Mouse (Mus musculus): ENCODE measurements around the gene Pla2g5. TPM values are rescaled to one million over a fixed set of nuclear protein-coding genes. Genes with fewer than 3 reads are reported as not detected.

Gene Pla2g5
- polyA plus RNA-seq, 1 experiment from 2014 or later, result 0.32 TPM

- Histone ChIP-seq H3K4me3 (ENCODE audit: low read depth, low read length) (no peak overlapping the region), H3K9ac (replicated peaks; ENCODE audit: low read depth, low read length) (no peak overlapping the region), H3K36me3 (ENCODE audit: control insufficient read depth, insufficient read depth, low read length) (no peaks in the 10 kb centered on the region), H3K4me1 (ENCODE audit: control insufficient read depth, insufficient read depth, low read length) (no peaks in the 10 kb centered on the region), H3K27ac (ENCODE audit: low read length) (no peak overlapping the region), H3K4me2 (replicated peaks; ENCODE audit: low read depth, low read length) (no peak overlapping the region), H3K27me3 (ENCODE audit: control insufficient read depth, insufficient read depth, low read length) (no peaks in the 10 kb centered on the region), H3K9me3 (ENCODE audit: control insufficient read depth, low read depth, low read length) (no peaks in the 10 kb centered on the region)
- 59% methylated on average over 6 of the region's 6 CpGs for WGBS
- ATAC-seq (ENCODE audit: insufficient number of reproducible peaks, insufficient read depth, low FRiP score, low read depth), result no peak
Observed at GRCm38 (mm10) chr4:138852961-138853360, 10.3 kb downstream of the Pla2g5 start.

GRCm38 (mm10) chr4:138851463-138851862 is 11.8 kb downstream of the Pla2g5 start:
- H3K4me2 ChIP-seq (replicated peaks; ENCODE audit: low read depth, low read length), result no peak overlapping the region
- WGBS, result 3% methylated on average over 4 of the region's 4 CpGs
- no peaks in the 10 kb centered on the region for H3K9me3 ChIP-seq (ENCODE audit: control insufficient read depth, low read depth, low read length)
- no peaks in the 10 kb centered on the region for H3K36me3 ChIP-seq (ENCODE audit: control insufficient read depth, insufficient read depth, low read length)
- no peak overlapping the region for H3K4me3 ChIP-seq (ENCODE audit: low read depth, low read length)
- no peaks in the 10 kb centered on the region for H3K27me3 ChIP-seq (ENCODE audit: control insufficient read depth, insufficient read depth, low read length)
- H3K9ac ChIP-seq (replicated peaks; ENCODE audit: low read depth, low read length), result no peak overlapping the region
- no peaks in the 10 kb centered on the region for H3K4me1 ChIP-seq (ENCODE audit: control insufficient read depth, insufficient read depth, low read length)
- H3K27ac ChIP-seq (ENCODE audit: low read length), result no peak overlapping the region
- ATAC-seq (ENCODE audit: insufficient number of reproducible peaks, insufficient read depth, low FRiP score, low read depth), result no peak

DNA sequence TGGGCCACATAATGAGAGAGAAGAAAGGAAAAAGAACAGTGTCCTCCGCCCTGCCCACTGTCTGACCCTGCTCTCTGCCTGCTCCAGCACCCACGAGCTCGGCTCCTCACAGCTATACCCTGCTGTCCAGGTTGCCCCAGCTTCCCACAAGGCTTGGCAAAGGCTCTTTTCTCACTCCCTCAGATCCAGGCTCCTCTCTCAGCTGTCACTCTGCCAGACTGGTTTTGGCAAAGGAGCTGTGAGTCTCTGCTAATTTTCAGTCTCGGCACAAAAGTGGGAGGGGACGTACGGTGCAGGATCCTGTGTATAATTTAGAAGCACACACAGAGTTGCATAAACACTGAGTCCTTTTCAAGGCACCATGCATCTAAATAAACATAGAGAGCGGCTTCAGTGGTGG is 21.9 kb downstream of the Pla2g5 start:
- H3K27me3 ChIP-seq (ENCODE audit: control insufficient read depth, insufficient read depth, low read length), result no peaks in the 10 kb centered on the region
- H3K4me1 ChIP-seq (ENCODE audit: control insufficient read depth, insufficient read depth, low read length), result no peaks in the 10 kb centered on the region
- no peak for ATAC-seq (ENCODE audit: insufficient number of reproducible peaks, insufficient read depth, low FRiP score, low read depth)
- peaks cover 4% of the 10 kb centered on the region; the same call in 1 of the 2 replicates for H3K9me3 ChIP-seq (ENCODE audit: control insufficient read depth, low read depth, low read length)
- no peaks in the 10 kb centered on the region for H3K36me3 ChIP-seq (ENCODE audit: control insufficient read depth, insufficient read depth, low read length)
- H3K4me3 ChIP-seq (ENCODE audit: low read depth, low read length), result no peak overlapping the region
- 74% methylated on average over 7 of the region's 7 CpGs for WGBS
- no peak overlapping the region for H3K4me2 ChIP-seq (replicated peaks; ENCODE audit: low read depth, low read length)
- H3K27ac ChIP-seq (ENCODE audit: low read length), result no peak overlapping the region
- H3K9ac ChIP-seq (replicated peaks; ENCODE audit: low read depth, low read length), result no peak overlapping the region

- WGBS, result 77% methylated on average over 8 of the region's 8 CpGs
- H3K4me2 ChIP-seq (replicated peaks; ENCODE audit: low read depth, low read length), result no peak overlapping the region
- no peaks in the 10 kb centered on the region for H3K36me3 ChIP-seq (ENCODE audit: control insufficient read depth, insufficient read depth, low read length)
- peaks cover 4% of the 10 kb centered on the region; the same call in 1 of the 2 replicates for H3K9me3 ChIP-seq (ENCODE audit: control insufficient read depth, low read depth, low read length)
- H3K4me1 ChIP-seq (ENCODE audit: control insufficient read depth, insufficient read depth, low read length), result no peaks in the 10 kb centered on the region
- no peak for ATAC-seq (ENCODE audit: insufficient number of reproducible peaks, insufficient read depth, low FRiP score, low read depth)
- H3K27ac ChIP-seq (ENCODE audit: low read length), result no peak overlapping the region
- H3K9ac ChIP-seq (replicated peaks; ENCODE audit: low read depth, low read length), result no peak overlapping the region
- H3K4me3 ChIP-seq (ENCODE audit: low read depth, low read length), result no peak overlapping the region
- H3K27me3 ChIP-seq (ENCODE audit: control insufficient read depth, insufficient read depth, low read length), result no peaks in the 10 kb centered on the region
Observed at GRCm38 (mm10) chr4:138840726-138841125, 22.6 kb downstream of the Pla2g5 start.

GRCm38 (mm10) chr4:138839806-138840205 is 23.5 kb downstream of the Pla2g5 start:
- no peak overlapping the region for H3K27ac ChIP-seq (ENCODE audit: low read length)
- H3K27me3 ChIP-seq (ENCODE audit: control insufficient read depth, insufficient read depth, low read length), result no peaks in the 10 kb centered on the region
- WGBS, result 82% methylated on average over 6 of the region's 6 CpGs
- no peak overlapping the region for H3K4me3 ChIP-seq (ENCODE audit: low read depth, low read length)
- H3K9ac ChIP-seq (replicated peaks; ENCODE audit: low read depth, low read length), result no peak overlapping the region
- no peak for ATAC-seq (ENCODE audit: insufficient number of reproducible peaks, insufficient read depth, low FRiP score, low read depth)
- peaks cover 4% of the 10 kb centered on the region; the same call in 1 of the 2 replicates for H3K9me3 ChIP-seq (ENCODE audit: control insufficient read depth, low read depth, low read length)
- H3K4me2 ChIP-seq (replicated peaks; ENCODE audit: low read depth, low read length), result no peak overlapping the region
- no peaks in the 10 kb centered on the region for H3K4me1 ChIP-seq (ENCODE audit: control insufficient read depth, insufficient read depth, low read length)
- H3K36me3 ChIP-seq (ENCODE audit: control insufficient read depth, insufficient read depth, low read length), result no peaks in the 10 kb centered on the region

DNA sequence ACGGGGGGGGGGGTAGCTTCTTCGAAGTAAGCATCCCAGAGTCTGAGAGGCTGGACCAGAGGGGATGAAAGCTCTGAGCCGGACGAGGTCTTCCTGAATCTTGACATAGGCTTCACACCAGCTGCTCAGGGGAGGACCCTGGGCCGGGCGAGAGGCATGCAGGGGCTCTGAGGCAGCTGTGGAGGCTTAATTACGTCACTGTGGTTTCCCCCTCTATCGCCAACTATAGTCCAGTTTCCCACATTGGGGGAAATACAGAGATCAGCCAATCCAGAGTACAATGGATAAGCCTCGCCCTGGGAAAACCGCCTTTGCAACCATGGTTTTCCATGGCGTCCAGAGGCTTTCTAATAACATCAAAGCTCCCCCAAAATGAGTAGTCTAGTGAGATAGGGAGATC is 36.1 kb downstream of the Pla2g5 start:
- 64% methylated on average over 11 of the region's 11 CpGs for WGBS
- ATAC-seq (ENCODE audit: insufficient number of reproducible peaks, insufficient read depth, low FRiP score, low read depth), result no peak
- no peaks in the 10 kb centered on the region for H3K9me3 ChIP-seq (ENCODE audit: control insufficient read depth, low read depth, low read length)
- H3K36me3 ChIP-seq (ENCODE audit: control insufficient read depth, insufficient read depth, low read length), result no peaks in the 10 kb centered on the region
- H3K9ac ChIP-seq (replicated peaks; ENCODE audit: low read depth, low read length), result no peak overlapping the region
- H3K27me3 ChIP-seq (ENCODE audit: control insufficient read depth, insufficient read depth, low read length), result no peaks in the 10 kb centered on the region
- H3K4me1 ChIP-seq (ENCODE audit: control insufficient read depth, insufficient read depth, low read length), result peaks cover 11% of the 10 kb centered on the region; the same call in 1 of the 2 replicates
- H3K4me3 ChIP-seq (ENCODE audit: low read depth, low read length), result no peak overlapping the region
- H3K4me2 ChIP-seq (replicated peaks; ENCODE audit: low read depth, low read length), result no peak overlapping the region
- no peak overlapping the region for H3K27ac ChIP-seq (ENCODE audit: low read length)

GRCm38 (mm10) chr4:138825751-138826567 is 37.3 kb downstream of the Pla2g5 start:
- Histone ChIP-seq H3K9me3 (ENCODE audit: control insufficient read depth, low read depth, low read length) (no peaks in the 10 kb centered on the region), H3K36me3 (ENCODE audit: control insufficient read depth, insufficient read depth, low read length) (no peaks in the 10 kb centered on the region), H3K4me1 (ENCODE audit: control insufficient read depth, insufficient read depth, low read length) (peaks cover 11% of the 10 kb centered on the region; the same call in 1 of the 2 replicates), H3K27ac (ENCODE audit: low read length) (peak overlapping the region; percentile 16; the same call in 1 of the 2 replicates), H3K9ac (replicated peaks; ENCODE audit: low read depth, low read length) (no peak overlapping the region), H3K4me3 (ENCODE audit: low read depth, low read length) (no peak overlapping the region), H3K27me3 (ENCODE audit: control insufficient read depth, insufficient read depth, low read length) (no peaks in the 10 kb centered on the region), H3K4me2 (replicated peaks; ENCODE audit: low read depth, low read length) (no peak overlapping the region)
- no peak for ATAC-seq (ENCODE audit: insufficient number of reproducible peaks, insufficient read depth, low FRiP score, low read depth)
- WGBS, result 11% methylated on average over 18 of the region's 18 CpGs

- H3K9me3 ChIP-seq (ENCODE audit: control insufficient read depth, low read depth, low read length), result no peaks in the 10 kb centered on the region
Observed at GRCm38 (mm10) chr4:138824660-138825059, 38.6 kb downstream of the Pla2g5 start.

More at GRCm38 (mm10) chr4:138824660-138825059, 38.6 kb downstream of the Pla2g5 start:
- Histone ChIP-seq H3K27me3 (ENCODE audit: control insufficient read depth, insufficient read depth, low read length) (no peaks in the 10 kb centered on the region), H3K27ac (ENCODE audit: low read length) (no peak overlapping the region), H3K4me1 (ENCODE audit: control insufficient read depth, insufficient read depth, low read length) (peaks cover 8% of the 10 kb centered on the region; the same call in 1 of the 2 replicates), H3K36me3 (ENCODE audit: control insufficient read depth, insufficient read depth, low read length) (no peaks in the 10 kb centered on the region), H3K4me3 (ENCODE audit: low read depth, low read length) (no peak overlapping the region), H3K9ac (replicated peaks; ENCODE audit: low read depth, low read length) (no peak overlapping the region), H3K4me2 (replicated peaks; ENCODE audit: low read depth, low read length) (no peak overlapping the region)
- 89% methylated on average over 2 of the region's 2 CpGs for WGBS
- no peak for ATAC-seq (ENCODE audit: insufficient number of reproducible peaks, insufficient read depth, low FRiP score, low read depth)

All from stomach, embryonic 14.5 days (tissue).